Comparison of ENCODE assay signal across 35 mouse cellular contexts in genomic region chr2:40595991-40596390, GRCm38 (mm10).
"Had no signal": no experiment of that assay in that cellular context is flagged by ENCODE, and none has a peak within 500 bp of the region (broad histone marks: within the 10 kb centered on the region; RNA-seq: fewer than 3 reads in every experiment).

No protein-coding gene starts in this region.

- DNase-seq: heart, postnatal 10 days; heart, postnatal 14 days; heart, postnatal 36 days; heart, postnatal 4 days; kidney, adult 11 months; kidney, adult 18-20 months; kidney, adult 2 months; kidney, adult 8-10 months; kidney, adult 9 months; kidney, postnatal 10 days; kidney, postnatal 14 days; kidney, postnatal 25 days; kidney, postnatal 36 days; kidney, postnatal 4 days; layer of hippocampus, adult 9-11 months; layer of hippocampus, postnatal 36 days had no signal

- H3K9ac ChIP-seq: heart, embryonic 12.5 days; heart, embryonic 13.5 days; heart, embryonic 15.5 days; hindbrain, embryonic 12.5 days; hindbrain, embryonic 13.5 days; hindbrain, embryonic 14.5 days; hindbrain, embryonic 15.5 days; intestine, embryonic 15.5 days; kidney, embryonic 15.5 days had no signal

- H3K4me1 ChIP-seq: heart, embryonic 10.5 days; heart, embryonic 12.5 days; heart, embryonic 13.5 days; heart, embryonic 15.5 days; hindbrain, embryonic 10.5 days; hindbrain, embryonic 12.5 days; hindbrain, embryonic 13.5 days; hindbrain, embryonic 15.5 days; intestine, embryonic 15.5 days; kidney, embryonic 15.5 days had no signal

- H3K27ac ChIP-seq: heart, embryonic 10.5 days; heart, embryonic 13.5 days; heart, embryonic 15.5 days; hindbrain, embryonic 10.5 days; hindbrain, embryonic 12.5 days; hindbrain, embryonic 13.5 days; hindbrain, embryonic 14.5 days; hindbrain, embryonic 15.5 days; hindbrain, postnatal 0 days; intestine, embryonic 15.5 days; kidney, embryonic 15.5 days; kidney, postnatal 0 days; layer of hippocampus, adult 2 months had no signal

- H3K4me2 ChIP-seq: heart, embryonic 11.5 days; heart, embryonic 12.5 days; heart, embryonic 13.5 days; heart, embryonic 15.5 days; hindbrain, embryonic 12.5 days; hindbrain, embryonic 13.5 days; hindbrain, embryonic 14.5 days; hindbrain, embryonic 15.5 days; intestine, embryonic 15.5 days; kidney, embryonic 15.5 days had no signal

- H3K36me3 ChIP-seq: heart, embryonic 10.5 days; heart, embryonic 12.5 days; heart, embryonic 13.5 days; heart, embryonic 15.5 days; hindbrain, embryonic 10.5 days; hindbrain, embryonic 12.5 days; hindbrain, embryonic 13.5 days; hindbrain, embryonic 15.5 days; intestine, embryonic 15.5 days; kidney, embryonic 15.5 days had no signal

- H3K4me3 ChIP-seq: heart, embryonic 10.5 days; heart, embryonic 12.5 days; heart, embryonic 13.5 days; heart, embryonic 15.5 days; hindbrain, embryonic 10.5 days; hindbrain, embryonic 12.5 days; hindbrain, embryonic 13.5 days; hindbrain, embryonic 15.5 days; intestine, embryonic 15.5 days; kidney, embryonic 15.5 days; layer of hippocampus, adult 2 months had no signal

- ATAC-seq: hindbrain, embryonic 16.5 days; hindbrain, postnatal 0 days; inflammation-experienced regulatory T-cells, adult 6 months; intestine, embryonic 15.5 days; intestine, embryonic 16.5 days; intestine, postnatal 0 days had no signal

- H3K9me3 ChIP-seq: heart, embryonic 10.5 days; heart, embryonic 12.5 days; heart, embryonic 13.5 days; heart, embryonic 15.5 days; hindbrain, embryonic 10.5 days; hindbrain, embryonic 12.5 days; hindbrain, embryonic 13.5 days; hindbrain, embryonic 15.5 days; intestine, embryonic 15.5 days; kidney, embryonic 15.5 days had no signal

- H3K27me3 ChIP-seq: heart, embryonic 12.5 days; heart, embryonic 13.5 days; heart, embryonic 15.5 days; hindbrain, embryonic 12.5 days; hindbrain, embryonic 13.5 days; hindbrain, embryonic 15.5 days; intestine, embryonic 15.5 days; kidney, embryonic 15.5 days had no signal
